Mouse (Mus musculus) intestine, postnatal 0 days (tissue): ENCODE results near the gene Tssk6. TPM values are rescaled to one million over a fixed set of nuclear protein-coding genes. Genes with fewer than 3 reads are reported as not detected.

Experiments
- ATAC-seq: fragments of 200-750 bp; cut with Nextera tagmentation; 2 replicates; pipeline ENCODE4 v1.8.0; 2017; ENCODE audit warnings: mild to moderate bottlenecking, moderate TSS enrichment, moderate library complexity
- H3K27ac ChIP-seq: fragments of 300-500 bp; sonication (generic); 2 replicates; pipeline ENCODE4 v1.5.1; 2014; ENCODE audit warnings: mild to moderate bottlenecking, low read depth, low read length, moderate library complexity
- H3K27me3 ChIP-seq: fragments of 300-500 bp; sonication (generic); replicated peaks from 2 replicates; pipeline ENCODE4 v1.6.1; 2014; ENCODE audit warnings: low read length, mixed read lengths; ENCODE audit not compliant: control insufficient read depth, insufficient read depth
- H3K36me3 ChIP-seq: fragments of 300-500 bp; sonication (generic); 2 replicates; pipeline ENCODE4 v1.6.1; 2014; ENCODE audit warnings: mild to moderate bottlenecking, moderate library complexity; ENCODE audit not compliant: control insufficient read depth, insufficient read depth
- H3K4me1 ChIP-seq: fragments of 300-500 bp; sonication (generic); replicated peaks from 2 replicates; pipeline ENCODE4 v1.6.1; 2014; ENCODE audit warnings: antibody characterized with exemption, low read length, mixed read lengths; ENCODE audit not compliant: control insufficient read depth, insufficient read depth
- H3K4me2 ChIP-seq: fragments of 300-500 bp; sonication (generic); replicated peaks from 2 replicates; pipeline ENCODE4 v1.6.1; 2014; ENCODE audit warnings: low read depth, mild to moderate bottlenecking, moderate library complexity
- H3K4me3 ChIP-seq: fragments of 300-500 bp; sonication (generic); 2 replicates; pipeline ENCODE4 v1.5.1; 2014; ENCODE audit warnings: low read depth, low read length
- H3K9ac ChIP-seq: fragments of 300-500 bp; sonication (generic); 2 replicates; pipeline ENCODE4 v1.6.1; 2014; ENCODE audit warnings: mild to moderate bottlenecking, low read depth, low read length
- H3K9me3 ChIP-seq: fragments of 300-500 bp; sonication (generic); 2 replicates; pipeline ENCODE4 v1.6.1; 2016; ENCODE audit warnings: mixed run types; ENCODE audit not compliant: control insufficient read depth
- CTCF ChIP-seq: sonication (generic); IDR thresholded peaks from 2 replicates; pipeline ENCODE4 v1.5.1; 2016; ENCODE audit warnings: low read depth, mild to moderate bottlenecking, control low read depth, antibody characterized with exemption, moderate library complexity
- WGBS: fragments of 180-500 bp; shearing (Covaris S2); extraction: QIAGEN DNeasy Blood & Tissue Kit; methylation state at CpG from one replicate; pipeline ENCODE4 v1.1.7; 2014; 5-methylcytosine and 5-hydroxymethylcytosine counted together
- polyA plus RNA-seq: library from polyadenylated mRNA; unstranded; fragments of >200 nt; fragmentation: Nextera tagmentation; extraction: Ambion mirVana; gene quantifications from 2 replicates; pipeline ENCODE4 v1.2.1, GENCODE M21; 2015

Gene Tssk6
- polyA plus RNA-seq, 1 experiment from 2014 or later: 2.3 TPM

GRCm38 (mm10) chr8:69876967-69877366 is 25.0 kb upstream of the Tssk6 start:
- H3K9ac ChIP-seq: no peak overlapping the region
- WGBS: 76% methylated on average over 10 of the region's 10 CpGs
- peaks cover 30% of the 10 kb centered on the region for H3K27me3 ChIP-seq
- H3K4me3 ChIP-seq: no peak overlapping the region
- H3K27ac ChIP-seq: no peak overlapping the region
- H3K36me3 ChIP-seq: no peaks in the 10 kb centered on the region
- ATAC-seq: no peak
- no peak overlapping the region for H3K4me2 ChIP-seq
- TF ChIP-seq CTCF: no peak
- no peaks in the 10 kb centered on the region for H3K9me3 ChIP-seq
- H3K4me1 ChIP-seq: no peaks in the 10 kb centered on the region

DNA sequence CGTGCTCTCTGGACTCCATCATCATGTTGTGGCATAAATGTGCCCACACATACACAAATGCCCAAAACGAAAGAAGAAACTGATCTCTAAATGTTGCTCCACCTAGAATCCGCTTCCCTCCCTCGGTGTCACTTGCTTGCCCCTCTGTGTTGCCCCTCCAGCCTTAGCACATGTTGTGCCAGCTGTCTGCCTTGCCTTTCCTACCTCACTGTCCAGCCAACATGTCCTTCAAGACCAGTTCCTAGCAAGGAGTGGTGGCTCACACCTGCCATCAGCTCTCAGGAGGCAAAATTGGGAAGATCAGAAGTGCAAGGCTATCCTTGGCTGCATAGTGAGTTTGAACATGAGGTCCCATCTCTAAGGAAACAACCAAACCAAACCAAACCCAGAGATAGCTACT is 24.6 kb upstream of the Tssk6 start:
- no peak overlapping the region for H3K4me2 ChIP-seq
- peaks cover 34% of the 10 kb centered on the region for H3K27me3 ChIP-seq
- H3K4me1 ChIP-seq: no peaks in the 10 kb centered on the region
- TF ChIP-seq CTCF: no peak
- no peak for ATAC-seq
- no peak overlapping the region for H3K9ac ChIP-seq
- no peaks in the 10 kb centered on the region for H3K36me3 ChIP-seq
- H3K4me3 ChIP-seq: no peak overlapping the region
- H3K9me3 ChIP-seq: no peaks in the 10 kb centered on the region
- WGBS: 88% methylated on average over 4 of the region's 4 CpGs
- no peak overlapping the region for H3K27ac ChIP-seq

DNA sequence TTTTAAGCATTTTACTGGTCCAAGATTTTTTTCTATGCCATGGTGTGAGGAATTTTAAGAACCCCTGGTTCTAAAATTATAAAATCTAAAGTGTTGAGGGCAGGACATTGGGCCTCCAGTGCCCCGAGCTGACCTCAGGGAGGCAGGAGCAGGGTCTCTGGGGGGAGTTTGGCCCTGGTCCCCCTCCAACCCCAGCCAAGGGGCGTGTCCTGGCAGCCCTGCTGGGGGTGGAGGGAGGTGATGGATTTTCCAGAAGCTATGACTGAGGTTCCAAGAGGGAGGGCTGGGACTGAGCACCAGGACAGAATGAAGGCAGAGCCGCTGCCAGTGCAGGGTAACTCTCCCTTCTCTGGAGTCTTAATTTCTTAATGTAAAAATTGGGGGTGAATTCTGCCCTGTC is 24.0 kb upstream of the Tssk6 start:
- Histone ChIP-seq H3K9me3 (no peaks in the 10 kb centered on the region), H3K27me3 (peaks cover 40% of the 10 kb centered on the region), H3K4me2 (no peak overlapping the region), H3K4me3 (no peak overlapping the region), H3K36me3 (no peaks in the 10 kb centered on the region), H3K4me1 (no peaks in the 10 kb centered on the region), H3K27ac (no peak overlapping the region), H3K9ac (no peak overlapping the region)
- WGBS: 62% methylated on average over 3 of the region's 3 CpGs
- no peak for TF ChIP-seq CTCF
- ATAC-seq: no peak

DNA sequence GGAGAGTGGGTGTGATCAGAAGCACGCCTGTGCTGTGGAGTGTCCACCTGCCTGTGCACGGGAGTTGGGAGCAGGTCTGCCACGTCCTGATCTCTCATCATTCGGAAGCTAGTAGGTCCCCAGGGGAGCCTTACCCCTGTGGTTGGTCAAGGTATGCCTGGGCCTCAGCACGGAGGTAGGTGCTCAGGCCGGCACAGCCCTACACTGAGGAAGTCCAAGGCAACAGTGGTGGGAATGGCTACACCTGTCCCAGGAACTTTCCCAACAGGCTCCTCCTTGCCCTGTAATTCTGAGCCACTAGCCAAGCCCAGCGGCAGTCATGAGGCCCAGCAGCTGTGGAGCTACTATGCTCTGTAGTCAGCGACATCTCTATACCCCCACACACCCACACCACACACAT is 22.3 kb upstream of the Tssk6 start:
- 46% methylated on average over 8 of the region's 8 CpGs for WGBS
- H3K27me3 ChIP-seq: peaks cover 57% of the 10 kb centered on the region
- no peaks in the 10 kb centered on the region for H3K36me3 ChIP-seq
- H3K9ac ChIP-seq: no peak overlapping the region
- ATAC-seq: no peak
- H3K9me3 ChIP-seq: no peaks in the 10 kb centered on the region
- no peaks in the 10 kb centered on the region for H3K4me1 ChIP-seq
- H3K27ac ChIP-seq: no peak overlapping the region
- no peak overlapping the region for H3K4me2 ChIP-seq
- no peak overlapping the region for H3K4me3 ChIP-seq
- no peak for TF ChIP-seq CTCF

GRCm38 (mm10) chr8:69880841-69881240 is 21.1 kb upstream of the Tssk6 start:
- H3K4me2 ChIP-seq: no peak overlapping the region
- H3K9ac ChIP-seq: no peak overlapping the region
- no peak overlapping the region for H3K27ac ChIP-seq
- H3K4me1 ChIP-seq: no peaks in the 10 kb centered on the region
- H3K36me3 ChIP-seq: no peaks in the 10 kb centered on the region
- H3K4me3 ChIP-seq: peak overlapping the region; percentile 40
- 14% methylated on average over 37 of the region's 37 CpGs for WGBS
- no peaks in the 10 kb centered on the region for H3K9me3 ChIP-seq
- H3K27me3 ChIP-seq: peaks cover 68% of the 10 kb centered on the region
- no peak for TF ChIP-seq CTCF
- ATAC-seq: no peak

DNA sequence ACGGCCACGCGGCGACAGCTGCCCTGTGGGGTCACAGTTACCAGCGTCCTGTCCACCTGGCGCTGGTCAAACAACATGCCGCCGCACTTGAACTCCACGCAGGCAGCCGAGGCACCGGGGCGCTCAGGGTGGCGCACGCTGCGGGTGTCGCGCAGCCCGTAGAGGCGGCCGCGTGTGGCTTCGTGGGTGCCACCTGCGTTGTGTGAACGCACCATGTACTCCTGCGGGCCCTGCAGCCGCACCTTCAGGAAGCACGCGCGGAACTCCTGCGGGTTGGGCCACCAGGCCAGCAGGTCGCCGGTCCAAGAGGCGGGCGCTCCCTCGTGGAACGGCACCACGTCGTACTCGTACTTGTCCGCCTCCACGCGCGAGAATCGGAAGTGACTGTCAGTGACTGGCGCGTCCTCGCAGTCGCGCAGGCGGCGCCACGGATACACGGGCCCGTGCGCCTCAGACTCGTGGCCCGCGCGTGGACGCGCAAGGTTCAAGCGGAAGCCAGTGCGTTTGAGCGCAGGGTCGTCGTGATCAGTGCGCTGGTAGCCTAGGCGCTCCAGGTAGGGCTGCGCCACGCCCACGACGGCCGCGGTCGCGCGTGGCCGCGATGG is 20.6 kb upstream of the Tssk6 start:
- Histone ChIP-seq H3K36me3 (no peaks in the 10 kb centered on the region), H3K27me3 (peaks cover 73% of the 10 kb centered on the region), H3K27ac (no peak overlapping the region), H3K9ac (no peak overlapping the region), H3K9me3 (no peaks in the 10 kb centered on the region), H3K4me2 (peak overlapping the region; percentile 58), H3K4me1 (no peaks in the 10 kb centered on the region), H3K4me3 (peak overlapping the region; percentile 40)
- ATAC-seq: 0 out of 2 replicates have a peak, but pooled peaks have one; percentile 4
- WGBS: 23% methylated on average over 79 of the region's 79 CpGs
- no peak for TF ChIP-seq CTCF
